Mouse (Mus musculus): Measurements from ENCODE around the gene Gtpbp1. TPM values are rescaled to one million over a fixed set of nuclear protein-coding genes. Genes with fewer than 3 reads are reported as not detected.

Gtpbp1 gene
- polyA plus RNA-seq, 1 experiment: 61.0 TPM

DNA sequence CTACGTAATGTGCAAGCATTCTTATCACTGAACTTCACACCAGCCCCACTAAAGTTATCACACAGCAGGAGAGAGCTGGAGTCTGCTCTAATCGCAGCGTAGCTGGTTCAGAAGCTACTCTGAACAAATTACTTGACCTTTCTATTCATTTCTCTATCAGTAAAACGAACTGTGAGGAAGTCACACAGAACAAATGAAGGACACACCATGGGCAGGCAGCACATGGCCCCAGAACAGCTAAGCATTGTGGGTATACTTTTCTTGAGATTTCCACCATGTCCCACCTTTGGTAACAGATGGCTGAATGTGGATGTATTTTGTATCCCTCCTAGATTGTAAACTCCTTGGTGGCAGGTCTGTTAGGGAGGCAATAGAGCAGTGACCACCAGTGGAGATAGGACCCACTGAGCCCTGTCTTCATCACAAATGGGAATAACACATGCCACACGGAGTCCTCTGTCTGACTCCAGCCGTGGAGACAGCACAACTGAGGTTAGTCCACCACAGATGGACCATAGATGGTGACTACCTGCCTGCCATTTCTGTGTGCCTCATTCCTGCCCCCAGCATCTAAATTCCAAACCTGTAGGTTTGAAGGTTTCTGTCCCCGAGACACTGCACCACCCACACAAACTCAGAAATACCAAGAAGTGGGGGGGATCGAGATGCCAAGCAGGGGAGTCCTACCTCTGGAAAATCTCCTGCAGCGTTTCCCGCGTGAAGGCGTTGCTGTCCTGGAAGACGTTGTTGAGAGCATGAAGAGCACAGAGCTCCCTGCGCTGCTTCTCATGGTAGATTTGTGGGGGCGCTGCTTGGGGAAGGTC, 4.4 kb upstream of the Gtpbp1 start:
- TF ChIP-seq CTCF (IDR thresholded peaks at IDR 0.05; ENCODE audit: borderline replicate concordance, extremely low read depth, insufficient read depth, insufficient read length) (no peak), POLR2A (IDR thresholded peaks at IDR 0.05; ENCODE audit: borderline replicate concordance, extremely low read depth, insufficient read depth, insufficient read length, poor library complexity, severe bottlenecking) (no peak)
- no peak for DNase-seq (ENCODE audit: low read depth)

GRCm38 (mm10) chr15:79687175-79687574, 3.5 kb upstream of the Gtpbp1 start:
- TF ChIP-seq POLR2A (IDR thresholded peaks at IDR 0.05; ENCODE audit: borderline replicate concordance, extremely low read depth, insufficient read depth, insufficient read length, poor library complexity, severe bottlenecking): no peak
- TF ChIP-seq CTCF (IDR thresholded peaks at IDR 0.05; ENCODE audit: borderline replicate concordance, extremely low read depth, insufficient read depth, insufficient read length): no peak
- peak; percentile 53 for DNase-seq (ENCODE audit: low read depth)

- peak; percentile 96 for DNase-seq (ENCODE audit: low read depth)
- TF ChIP-seq POLR2A (IDR thresholded peaks at IDR 0.05; ENCODE audit: borderline replicate concordance, extremely low read depth, insufficient read depth, insufficient read length, poor library complexity, severe bottlenecking) (peak; percentile 80), CTCF (IDR thresholded peaks at IDR 0.05; ENCODE audit: borderline replicate concordance, extremely low read depth, insufficient read depth, insufficient read length) (no peak)
Measured at GRCm38 (mm10) chr15:79687646-79688267, 2.9 kb upstream of the Gtpbp1 start, which contains the start of gene Josd1. TSS of gene Josd1 (minus strand) at chr15:79687919.

DNA sequence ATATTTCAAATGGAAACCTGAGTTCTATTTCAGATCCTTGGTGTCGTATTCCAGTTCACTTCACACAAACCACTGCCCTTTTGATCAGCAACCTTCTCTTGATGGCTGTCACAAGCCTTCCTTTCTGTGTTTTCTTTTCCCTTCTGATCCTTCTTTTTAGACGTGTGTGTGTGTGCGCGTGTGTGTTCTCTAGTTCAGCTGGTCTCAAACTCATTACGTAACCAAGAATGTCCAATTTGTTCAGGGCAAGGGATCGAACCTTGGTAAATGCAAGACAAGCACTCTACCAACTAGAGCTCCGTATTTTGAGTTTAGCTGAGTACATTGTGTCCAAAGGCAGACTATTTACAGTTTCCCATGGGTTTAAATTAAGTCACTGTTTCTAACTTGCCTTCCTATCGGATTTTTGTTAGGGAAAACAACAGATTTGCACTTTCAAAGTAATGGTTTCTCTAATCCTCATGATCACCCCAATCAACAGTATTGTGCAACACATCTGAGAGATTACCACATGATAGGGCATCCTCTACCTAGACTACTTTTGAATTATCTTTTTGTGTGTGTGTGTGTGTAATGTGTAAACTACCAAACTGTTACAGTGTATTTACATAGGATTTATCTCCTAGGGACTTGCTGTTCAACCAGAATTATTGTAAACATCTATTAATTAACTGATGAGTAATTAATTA, 2.2 kb upstream of the Gtpbp1 start:
- TF ChIP-seq POLR2A (IDR thresholded peaks at IDR 0.05; ENCODE audit: borderline replicate concordance, extremely low read depth, insufficient read depth, insufficient read length, poor library complexity, severe bottlenecking) (no peak), CTCF (IDR thresholded peaks at IDR 0.05; ENCODE audit: borderline replicate concordance, extremely low read depth, insufficient read depth, insufficient read length) (no peak)
- no peak for DNase-seq (ENCODE audit: low read depth)

- TF ChIP-seq POLR2A (IDR thresholded peaks at IDR 0.05; ENCODE audit: borderline replicate concordance, extremely low read depth, insufficient read depth, insufficient read length, poor library complexity, severe bottlenecking) (no peak), CTCF (IDR thresholded peaks at IDR 0.05; ENCODE audit: borderline replicate concordance, extremely low read depth, insufficient read depth, insufficient read length) (no peak)
- DNase-seq (ENCODE audit: low read depth): no peak
Measured at GRCm38 (mm10) chr15:79689662-79690425, 801 bp upstream of the Gtpbp1 start.

- no peak for TF ChIP-seq CTCF (IDR thresholded peaks at IDR 0.05; ENCODE audit: borderline replicate concordance, extremely low read depth, insufficient read depth, insufficient read length)
- no peak for TF ChIP-seq POLR2A (IDR thresholded peaks at IDR 0.05; ENCODE audit: borderline replicate concordance, extremely low read depth, insufficient read depth, insufficient read length, poor library complexity, severe bottlenecking)
- DNase-seq (ENCODE audit: low read depth): no peak
Measured at GRCm38 (mm10) chr15:79691023-79691508, 421 bp downstream of the Gtpbp1 start.

- no peak for TF ChIP-seq CTCF (IDR thresholded peaks at IDR 0.05; ENCODE audit: borderline replicate concordance, extremely low read depth, insufficient read depth, insufficient read length)
- TF ChIP-seq POLR2A (IDR thresholded peaks at IDR 0.05; ENCODE audit: borderline replicate concordance, extremely low read depth, insufficient read depth, insufficient read length, poor library complexity, severe bottlenecking): no peak
- DNase-seq (ENCODE audit: low read depth): no peak
Measured at GRCm38 (mm10) chr15:79692334-79692733, 1.7 kb downstream of the Gtpbp1 start.

DNA sequence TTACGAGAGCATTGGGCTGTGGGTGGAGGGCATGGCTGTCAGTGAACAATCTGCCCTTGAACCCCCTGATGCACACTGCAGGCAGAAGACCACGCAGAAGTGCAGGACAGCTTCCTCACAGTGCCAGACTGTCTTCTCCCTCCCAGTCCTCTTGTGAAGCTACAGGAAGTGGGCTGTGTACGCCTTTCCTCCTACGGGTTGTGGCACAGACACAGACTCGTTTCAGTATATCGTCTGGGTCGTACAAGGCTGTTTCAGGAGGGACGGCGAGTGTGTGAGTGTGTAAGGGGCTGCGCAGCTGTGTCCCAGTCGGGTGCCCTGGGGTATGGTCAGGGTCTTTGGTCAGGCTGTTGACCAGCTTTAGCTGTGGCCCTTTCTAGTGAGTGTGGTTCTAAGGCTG, 3.1 kb downstream of the Gtpbp1 start:
- TF ChIP-seq POLR2A (IDR thresholded peaks at IDR 0.05; ENCODE audit: borderline replicate concordance, extremely low read depth, insufficient read depth, insufficient read length, poor library complexity, severe bottlenecking): no peak
- TF ChIP-seq CTCF (IDR thresholded peaks at IDR 0.05; ENCODE audit: borderline replicate concordance, extremely low read depth, insufficient read depth, insufficient read length): no peak
- DNase-seq (ENCODE audit: low read depth): no peak

DNA sequence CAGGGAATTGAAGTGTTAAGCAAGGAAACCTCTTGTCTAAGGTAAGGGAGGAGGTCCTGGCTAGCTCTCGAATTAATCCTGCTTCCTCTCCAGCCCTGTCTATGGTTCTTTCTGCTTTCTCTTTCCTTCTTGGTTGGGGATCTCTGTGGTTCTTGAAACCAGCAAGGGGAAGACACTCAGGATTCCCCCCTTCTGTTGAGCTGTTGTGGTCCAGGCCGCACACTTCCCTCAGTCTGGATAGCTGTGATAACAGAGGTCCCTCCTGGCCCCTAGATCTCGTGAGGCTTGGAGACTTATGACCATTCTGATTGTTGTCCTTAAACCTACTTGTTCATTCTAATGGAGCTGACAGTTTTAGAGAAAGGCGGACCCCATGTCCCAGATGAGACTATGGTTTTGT, 3.9 kb downstream of the Gtpbp1 start:
- no peak for TF ChIP-seq CTCF (IDR thresholded peaks at IDR 0.05; ENCODE audit: borderline replicate concordance, extremely low read depth, insufficient read depth, insufficient read length)
- TF ChIP-seq POLR2A (IDR thresholded peaks at IDR 0.05; ENCODE audit: borderline replicate concordance, extremely low read depth, insufficient read depth, insufficient read length, poor library complexity, severe bottlenecking): no peak

GRCm38 (mm10) chr15:79695516-79695915, 4.9 kb downstream of the Gtpbp1 start:
- DNase-seq (ENCODE audit: low read depth): no peak
- TF ChIP-seq POLR2A (IDR thresholded peaks at IDR 0.05; ENCODE audit: borderline replicate concordance, extremely low read depth, insufficient read depth, insufficient read length, poor library complexity, severe bottlenecking) (no peak), CTCF (IDR thresholded peaks at IDR 0.05; ENCODE audit: borderline replicate concordance, extremely low read depth, insufficient read depth, insufficient read length) (no peak)

More for the DNA sequence above, 3.9 kb downstream of the Gtpbp1 start:
- no peak for DNase-seq (ENCODE audit: low read depth)
